8 mouse cellular contexts compared by ENCODE assay signal in genomic region chr4:130081345-130082190, GRCm38 (mm10). TPM values are rescaled to one million over a fixed set of nuclear protein-coding genes. Genes with fewer than 3 reads are reported as not detected.
DNase-seq lines count a peak whose midpoint lies in the region; ATAC-seq lines count a peak whose summit lies in the region.

No protein-coding gene starts in this region.

- H3K36me3 ChIP-seq in hindbrain, embryonic 10.5 days: no peaks in the 10 kb centered on the region
- H3K36me3 ChIP-seq in hindbrain, embryonic 11.5 days (ENCODE audit: control insufficient read depth, insufficient read depth, low read length): no peaks in the 10 kb centered on the region
- H3K36me3 ChIP-seq in forebrain, embryonic 16.5 days (ENCODE audit: control insufficient read depth, insufficient read depth): no peaks in the 10 kb centered on the region
- H3K36me3 ChIP-seq in intestine, embryonic 16.5 days (ENCODE audit: control insufficient read depth, insufficient read depth, low read length): no peaks in the 10 kb centered on the region

- H3K9me3 ChIP-seq in hindbrain, embryonic 10.5 days: no peaks in the 10 kb centered on the region
- no peaks in the 10 kb centered on the region for H3K9me3 ChIP-seq in hindbrain, embryonic 11.5 days (ENCODE audit: control insufficient read depth, low read length)
- no peaks in the 10 kb centered on the region for H3K9me3 ChIP-seq in forebrain, embryonic 16.5 days (ENCODE audit: control insufficient read depth, low read length)
- no peaks in the 10 kb centered on the region for H3K9me3 ChIP-seq in intestine, embryonic 16.5 days (ENCODE audit: control insufficient read depth, low read length)

- H3K27me3 ChIP-seq in hindbrain, embryonic 10.5 days (ENCODE audit: insufficient read depth, poor library complexity, severe bottlenecking): peaks cover 74% of the 10 kb centered on the region
- H3K27me3 ChIP-seq in hindbrain, embryonic 11.5 days (ENCODE audit: control insufficient read depth, insufficient read depth, low read length): no peaks in the 10 kb centered on the region
- no peaks in the 10 kb centered on the region for H3K27me3 ChIP-seq in forebrain, embryonic 16.5 days (replicated peaks; ENCODE audit: control insufficient read depth, insufficient read depth, low read length)
- H3K27me3 ChIP-seq in intestine, embryonic 16.5 days (replicated peaks; ENCODE audit: control insufficient read depth, insufficient read depth, low read length): no peaks in the 10 kb centered on the region; the same call in 1 of the 2 replicates

- H3K9ac ChIP-seq in hindbrain, embryonic 11.5 days (ENCODE audit: low read depth, low read length): no peak overlapping the region
- no peak overlapping the region; the same call in 1 of the 2 replicates for H3K9ac ChIP-seq in forebrain, embryonic 16.5 days (replicated peaks; ENCODE audit: low read depth, low read length)
- H3K9ac ChIP-seq in intestine, embryonic 16.5 days (ENCODE audit: low read depth, low read length): no peak overlapping the region

- ATAC-seq in hindbrain, embryonic 11.5 days (ENCODE audit: low FRiP score): no peak
- peak; percentile 81 for ATAC-seq in forebrain, embryonic 16.5 days
- no peak for ATAC-seq in intestine, embryonic 16.5 days

- peaks cover 83% of the 10 kb centered on the region for H3K4me1 ChIP-seq in hindbrain, embryonic 10.5 days (replicated peaks)
- H3K4me1 ChIP-seq in hindbrain, embryonic 11.5 days (replicated peaks; ENCODE audit: control insufficient read depth, insufficient read depth, low read length): no peaks in the 10 kb centered on the region; the same call in 1 of the 2 replicates
- H3K4me1 ChIP-seq in forebrain, embryonic 16.5 days (replicated peaks; ENCODE audit: control insufficient read depth, insufficient read depth, low read length): peaks cover 44% of the 10 kb centered on the region
- no peaks in the 10 kb centered on the region for H3K4me1 ChIP-seq in intestine, embryonic 16.5 days (ENCODE audit: control insufficient read depth, insufficient read depth, low read length)

- H3K4me2 ChIP-seq in hindbrain, embryonic 11.5 days (replicated peaks; ENCODE audit: low read depth, low read length): no peak overlapping the region
- peak overlapping the region; percentile 10; the same call in 1 of the 2 replicates for H3K4me2 ChIP-seq in forebrain, embryonic 16.5 days (ENCODE audit: low read length)
- no peak overlapping the region for H3K4me2 ChIP-seq in intestine, embryonic 16.5 days (ENCODE audit: low read depth, low read length)

- peak overlapping the region; percentile 54 for H3K27ac ChIP-seq in hindbrain, embryonic 10.5 days
- no peak overlapping the region for H3K27ac ChIP-seq in hindbrain, embryonic 11.5 days (ENCODE audit: low read depth, low read length)
- peak overlapping the region; percentile 15; the same call in 1 of the 2 replicates for H3K27ac ChIP-seq in forebrain, embryonic 16.5 days (ENCODE audit: low read length)
- no peak overlapping the region for H3K27ac ChIP-seq in intestine, embryonic 16.5 days (ENCODE audit: low read length)

- DNase-seq in hindbrain, embryonic 10.5 days (ENCODE audit: low spot score): no peak
- DNase-seq in hindbrain, embryonic 11.5 days (ENCODE audit: low spot score): no peak
- peak; percentile 50 for DNase-seq in adrenal gland, adult 8-10 months
- DNase-seq in heart, postnatal 25 days (ENCODE audit: low spot score): peak; percentile 13
- DNase-seq in left cerebral cortex, adult 11 months (ENCODE audit: low spot score): peak; percentile 26
- peak; percentile 73 for DNase-seq in ovary, postnatal 36 days (ENCODE audit: low spot score)

- H3K4me3 ChIP-seq in hindbrain, embryonic 10.5 days: no peak overlapping the region
- H3K4me3 ChIP-seq in hindbrain, embryonic 11.5 days (ENCODE audit: low read depth, low read length): no peak overlapping the region
- H3K4me3 ChIP-seq in forebrain, embryonic 16.5 days (replicated peaks; ENCODE audit: low read length): no peak overlapping the region
- H3K4me3 ChIP-seq in intestine, embryonic 16.5 days (ENCODE audit: low read length): no peak overlapping the region

- 77% methylated on average over 19 of the region's 19 CpGs for WGBS in hindbrain, embryonic 10.5 days
- 78% methylated on average over 19 of the region's 19 CpGs for WGBS in hindbrain, embryonic 11.5 days
- 54% methylated on average over 19 of the region's 19 CpGs for WGBS in forebrain, embryonic 16.5 days
- WGBS in intestine, embryonic 16.5 days: 69% methylated on average over 19 of the region's 19 CpGs

- intact Hi-C loops in heart, postnatal 25 days (cut with DNase I): no loop called here

RNA-seq across cellular contexts. Expression of gene Pef1, which starts 20.8 kb away (rescaled TPM):
- polyA plus RNA-seq in hindbrain, embryonic 10.5 days (2016; fragmentation: Nextera tagmentation; extraction: Ambion mirVana): 76.3 and 83.5 TPM in 2 replicates
- polyA plus RNA-seq in hindbrain, embryonic 11.5 days (2014; fragmentation: Nextera tagmentation; extraction: Ambion mirVana): 71.4 and 72.4 TPM in 2 replicates
- total RNA-seq in adrenal gland, adult 8-10 months (2022): 10 to 100 TPM; 81.1 to 93.8 (median 85.9) TPM
- 63.0 and 63.1 TPM in 2 replicates for polyA plus RNA-seq in forebrain, embryonic 16.5 days (2015; fragmentation: Nextera tagmentation; extraction: Ambion mirVana)
- total RNA-seq in heart, postnatal 25 days (2021): 10 to 100 TPM; 34.7 to 36.6 TPM
- 81.6 and 81.7 TPM in 2 replicates for polyA plus RNA-seq in intestine, embryonic 16.5 days (2015; fragmentation: Nextera tagmentation; extraction: Ambion mirVana)

RNA-seq across cellular contexts. Expression of gene Col16a1, which starts 33.9 kb away (rescaled TPM):
- 7.2 and 8.7 TPM in 2 replicates for polyA plus RNA-seq in hindbrain, embryonic 10.5 days (2016; fragmentation: Nextera tagmentation; extraction: Ambion mirVana)
- 5.3 and 9.9 TPM in 2 replicates for polyA plus RNA-seq in hindbrain, embryonic 11.5 days (2014; fragmentation: Nextera tagmentation; extraction: Ambion mirVana)
- 10 to 100 TPM in 3 of 4 experiments, 1 to 10 TPM in 1; 10.0 to 31.9 (median 19.9) TPM for total RNA-seq in adrenal gland, adult 8-10 months (2022)
- polyA plus RNA-seq in forebrain, embryonic 16.5 days (2015; fragmentation: Nextera tagmentation; extraction: Ambion mirVana): 7.4 and 8.7 TPM in 2 replicates
- 1 to 10 TPM; 9.1 to 9.3 TPM for total RNA-seq in heart, postnatal 25 days (2021)
- polyA plus RNA-seq in intestine, embryonic 16.5 days (2015; fragmentation: Nextera tagmentation; extraction: Ambion mirVana): 36.3 and 45.1 TPM in 2 replicates

RNA-seq across cellular contexts. Expression of gene Hcrtr1, which starts 57.6 kb away (rescaled TPM):
- 0.81 and 0.85 TPM in 2 replicates for polyA plus RNA-seq in hindbrain, embryonic 10.5 days (2016; fragmentation: Nextera tagmentation; extraction: Ambion mirVana)
- 0.46 and 0.59 TPM in 2 replicates for polyA plus RNA-seq in hindbrain, embryonic 11.5 days (2014; fragmentation: Nextera tagmentation; extraction: Ambion mirVana)
- total RNA-seq in adrenal gland, adult 8-10 months (2022): 1 to 10 TPM in 2 of 4 experiments, under 1 TPM in 2; 0.49 to 1.9 (median 1.3) TPM
- polyA plus RNA-seq in forebrain, embryonic 16.5 days (2015; fragmentation: Nextera tagmentation; extraction: Ambion mirVana): 0.30 and 0.81 TPM in 2 replicates
- total RNA-seq in heart, postnatal 25 days (2021): not detected
- polyA plus RNA-seq in intestine, embryonic 16.5 days (2015; fragmentation: Nextera tagmentation; extraction: Ambion mirVana): 0.22 and 0.34 TPM in 2 replicates

Comparison
In these comparisons a context has a peak if more than half of its experiments do, and no peak if none do; other contexts are left out.
1. H3K27ac ChIP-seq: peak in hindbrain, embryonic 10.5 days (single experiment) and forebrain, embryonic 16.5 days (single experiment); none in hindbrain, embryonic 11.5 days (single experiment) and intestine, embryonic 16.5 days (single experiment).
2. DNase-seq: peak in adrenal gland, adult 8-10 months (single experiment), heart, postnatal 25 days (single experiment), left cerebral cortex, adult 11 months (single experiment) and ovary, postnatal 36 days (single experiment); none in hindbrain, embryonic 10.5 days (single experiment) and hindbrain, embryonic 11.5 days (single experiment).